In genomic region chr1:52179939-52180568, GRCm38 (mm10) we compare ENCODE assay signal across 9 mouse cellular contexts.
"Had no signal": no experiment of that assay in that cellular context is flagged by ENCODE, and none has a peak within 500 bp of the region (broad histone marks: within the 10 kb centered on the region; RNA-seq: fewer than 3 reads in every experiment).

No protein-coding gene starts in this region.

- DNase-seq: kidney, postnatal 10 days; kidney, postnatal 4 days; left cerebral cortex, postnatal 4 days; lung, adult 18-20 months; lung, postnatal 36 days; midbrain, embryonic 14.5 days; right cerebral cortex, postnatal 14 days; thymus, adult 2 months; thymus, postnatal 25 days had no signal
